Mouse (Mus musculus) limb, embryonic 14.5 days (tissue): Measurements from ENCODE around the gene Plcb4. TPM values are rescaled to one million over a fixed set of nuclear protein-coding genes. Genes with fewer than 3 reads are reported as not detected.

ENCODE experiments used
- ATAC-seq: fragments of 200-750 bp; cut with Nextera tagmentation; 2 replicates; pipeline ENCODE4 v1.8.0; 2017; ENCODE audit warnings: low read depth, moderate number of reproducible peaks, moderate TSS enrichment; ENCODE audit not compliant: low FRiP score
- DNase-seq: peaks from one replicate; pipeline ENCODE4 v3.0.0-alpha.2; 2015; ENCODE audit warnings: low spot score
- H3K27ac ChIP-seq: fragments of 300-500 bp; sonication (generic); replicated peaks from 2 replicates; pipeline ENCODE4 v1.5.1; 2014; ENCODE audit warnings: low read depth, mild to moderate bottlenecking, low read length, moderate library complexity, mixed read lengths
- H3K27me3 ChIP-seq: fragments of 300-500 bp; sonication (generic); 2 replicates; pipeline ENCODE4 v1.6.1; 2014; ENCODE audit warnings: low read length, mixed read lengths; ENCODE audit not compliant: control insufficient read depth, insufficient read depth
- H3K36me3 ChIP-seq: fragments of 300-500 bp; sonication (generic); 2 replicates; pipeline ENCODE4 v1.6.1; 2014; ENCODE audit warnings: mild to moderate bottlenecking, low read length, moderate library complexity, mixed read lengths; ENCODE audit not compliant: control insufficient read depth, insufficient read depth
- H3K4me1 ChIP-seq: fragments of 300-500 bp; sonication (generic); 2 replicates; pipeline ENCODE4 v1.6.1; 2014; ENCODE audit warnings: antibody characterized with exemption, low read length, mixed read lengths; ENCODE audit not compliant: control insufficient read depth, insufficient read depth
- H3K4me2 ChIP-seq: fragments of 300-500 bp; sonication (generic); replicated peaks from 2 replicates; pipeline ENCODE4 v1.6.1; 2014; ENCODE audit warnings: low read depth, mild to moderate bottlenecking, low read length, moderate library complexity; ENCODE audit not compliant: severe bottlenecking
- H3K4me3 ChIP-seq: fragments of 300-500 bp; sonication (generic); replicated peaks from 2 replicates; pipeline ENCODE4 v1.5.1; 2014; ENCODE audit warnings: low read length
- H3K9ac ChIP-seq: fragments of 300-500 bp; sonication (generic); 2 replicates; pipeline ENCODE4 v1.6.1; 2014; ENCODE audit warnings: mild to moderate bottlenecking, low read depth, low read length, moderate library complexity; ENCODE audit not compliant: severe bottlenecking
- H3K9me3 ChIP-seq: fragments of 300-500 bp; sonication (generic); 2 replicates; pipeline ENCODE4 v1.6.1; 2016; ENCODE audit warnings: low read length; ENCODE audit not compliant: control insufficient read depth
- POLR2A ChIP-seq: fragments of 200-500 bp; IDR thresholded peaks from 2 replicates; pipeline ENCODE4 v1.8.0; 2012; ENCODE audit warnings: inconsistent platforms, mild to moderate bottlenecking, moderate library complexity, borderline replicate concordance; ENCODE audit not compliant: insufficient read depth, insufficient read length; ENCODE audit errors: extremely low read depth
- WGBS: fragments of 180-500 bp; shearing (Covaris S2); extraction: QIAGEN DNeasy Blood & Tissue Kit; methylation state at CpG from one replicate; pipeline ENCODE4 v1.1.7; 2014; 5-methylcytosine and 5-hydroxymethylcytosine counted together
- polyA plus RNA-seq, 2 experiments: library from polyadenylated mRNA; depleted of rRNA in 1 of 2; stranded (reverse) in 1 of 2; unstranded in 1 of 2; fragments of >200 nt; fragmentation: Nextera tagmentation in 1 of 2; extraction: Ambion mirVana in 1 of 2; gene quantifications; 2 replicates each; pipeline versions ENCODE4 v1.2.1 to v1.2.3; 2012 to 2014

The Plcb4 gene
- polyA plus RNA-seq, 2 experiments: 13.1 to 23.1 TPM

- no peak for TF ChIP-seq POLR2A
- Histone ChIP-seq H3K4me1 (peaks cover 31% of the 10 kb centered on the region), H3K9ac (no peak overlapping the region), H3K36me3 (no peaks in the 10 kb centered on the region), H3K4me2 (no peak overlapping the region), H3K27me3 (no peaks in the 10 kb centered on the region), H3K27ac (no peak overlapping the region), H3K4me3 (no peak overlapping the region), H3K9me3 (no peaks in the 10 kb centered on the region)
- WGBS: 66% methylated on average over 8 of the region's 8 CpGs
- ATAC-seq (no peak), DNase-seq (no peak)
Observed at GRCm38 (mm10) chr2:135764706-135765105, 105.9 kb downstream of the Plcb4 start.

GRCm38 (mm10) chr2:135766471-135767063 lies 107.8 kb downstream of the Plcb4 start:
- no peaks in the 10 kb centered on the region for H3K27me3 ChIP-seq
- H3K27ac ChIP-seq: no peak overlapping the region
- DNase-seq (no peak), ATAC-seq (peak; percentile 24; the same call in 1 of the 2 replicates)
- H3K4me2 ChIP-seq: no peak overlapping the region
- H3K9me3 ChIP-seq: no peaks in the 10 kb centered on the region
- WGBS: 73% methylated on average over 6 of the region's 6 CpGs
- H3K36me3 ChIP-seq: no peaks in the 10 kb centered on the region
- no peak overlapping the region for H3K4me3 ChIP-seq
- H3K9ac ChIP-seq: no peak overlapping the region
- H3K4me1 ChIP-seq: peaks cover 39% of the 10 kb centered on the region
- no peak for TF ChIP-seq POLR2A

GRCm38 (mm10) chr2:135767535-135767934 lies 108.7 kb downstream of the Plcb4 start:
- 39% methylated on average over 5 of the region's 5 CpGs for WGBS
- Histone ChIP-seq H3K36me3 (no peaks in the 10 kb centered on the region), H3K4me1 (peaks cover 39% of the 10 kb centered on the region), H3K27ac (no peak overlapping the region; the same call in none of the 2 replicates), H3K4me3 (no peak overlapping the region), H3K4me2 (no peak overlapping the region), H3K9me3 (no peaks in the 10 kb centered on the region), H3K27me3 (no peaks in the 10 kb centered on the region), H3K9ac (no peak overlapping the region)
- no peak for TF ChIP-seq POLR2A
- ATAC-seq: peak; percentile 66
- DNase-seq: peak; percentile 58

GRCm38 (mm10) chr2:135769701-135770100 lies 110.9 kb downstream of the Plcb4 start:
- Histone ChIP-seq H3K9me3 (no peaks in the 10 kb centered on the region), H3K4me2 (peak overlapping the region; percentile 9; the same call in 1 of the 2 replicates), H3K27me3 (no peaks in the 10 kb centered on the region), H3K9ac (no peak overlapping the region), H3K4me1 (peaks cover 41% of the 10 kb centered on the region), H3K4me3 (no peak overlapping the region), H3K36me3 (no peaks in the 10 kb centered on the region), H3K27ac (no peak overlapping the region)
- 37% methylated on average over 8 of the region's 8 CpGs for whole genome bisulfite sequencing
- peak; percentile 12 for DNase-seq
- no peak for TF ChIP-seq POLR2A
- ATAC-seq: no peak

- H3K27ac ChIP-seq: no peak overlapping the region
- H3K9me3 ChIP-seq: no peaks in the 10 kb centered on the region
- H3K4me2 ChIP-seq: peak overlapping the region; percentile 9; the same call in 1 of the 2 replicates
- H3K27me3 ChIP-seq: no peaks in the 10 kb centered on the region
- no peak overlapping the region for H3K9ac ChIP-seq
- 79% methylated on average over 9 of the region's 9 CpGs for WGBS
- ATAC-seq (no peak), DNase-seq (no peak)
- peaks cover 40% of the 10 kb centered on the region for H3K4me1 ChIP-seq
- no peak for TF ChIP-seq POLR2A
- no peak overlapping the region for H3K4me3 ChIP-seq
- no peaks in the 10 kb centered on the region for H3K36me3 ChIP-seq
Observed at GRCm38 (mm10) chr2:135770226-135770625, 111.4 kb downstream of the Plcb4 start.
